Mouse (Mus musculus) cortical plate, adult 2 months (tissue): ENCODE data around the gene Akr1c13.

ENCODE experiments used
- CTCF ChIP-seq: fragments of 200-500 bp; IDR thresholded peaks from 2 replicates; pipeline ENCODE4 v1.5.1; 2011; ENCODE audit warnings: mild to moderate bottlenecking, control low read depth, low read length; ENCODE audit not compliant: insufficient read depth; ENCODE audit errors: extremely low read depth
- POLR2A ChIP-seq: fragments of 200-500 bp; IDR thresholded peaks from 2 replicates; pipeline ENCODE4 v1.6.1; 2011; ENCODE audit warnings: mild to moderate bottlenecking, low read length, control low read depth; ENCODE audit not compliant: insufficient read depth; ENCODE audit errors: extremely low read depth

GRCm38 (mm10) chr13:4183116-4183515 is 7.8 kb upstream of the Akr1c13 start:
- no peak for TF ChIP-seq CTCF
- TF ChIP-seq POLR2A: no peak
